Mouse (Mus musculus) myocyte (in vitro differentiated cells): ENCODE data around the gene Dph1.

Experiments
- CEBPB ChIP-seq: IDR thresholded peaks from 2 replicates; pipeline ENCODE4 v1.6.1; 2011; ENCODE audit warnings: mild to moderate bottlenecking, moderate library complexity; ENCODE audit not compliant: poor library complexity, insufficient read depth, severe bottlenecking
- E2F4 ChIP-seq: IDR thresholded peaks from one replicate; pipeline ENCODE4 v1.6.1; 2011; ENCODE audit warnings: mild to moderate bottlenecking, control low read depth, moderate library complexity; ENCODE audit not compliant: insufficient read depth
- MAX ChIP-seq: IDR thresholded peaks from one replicate; pipeline ENCODE4 v1.6.1; 2011; ENCODE audit warnings: low read depth, mild to moderate bottlenecking, control low read depth
- MYOD1 ChIP-seq, 3 experiments: IDR thresholded peaks; one replicate each; pipeline ENCODE4 v1.6.1; 2011; ENCODE audit warnings: control low read depth in 2 of 3, low read depth in 2 of 3, mild to moderate bottlenecking in 2 of 3, moderate library complexity in 1 of 3; ENCODE audit not compliant: insufficient read length in 2 of 3, control insufficient read depth in 1 of 3
- MYOG ChIP-seq, 3 experiments: IDR thresholded peaks; one replicate each; pipeline ENCODE4 v1.6.1; 2011; ENCODE audit warnings: control low read depth in 2 of 3, low read depth in 2 of 3, mild to moderate bottlenecking in 2 of 3; ENCODE audit not compliant: insufficient read length in 2 of 3, control insufficient read depth in 1 of 3, insufficient read depth in 1 of 3
- POLR2A ChIP-seq: IDR thresholded peaks from one replicate; pipeline ENCODE4 v1.6.1; 2011; ENCODE audit warnings: low read depth, mild to moderate bottlenecking, control low read depth, moderate library complexity; ENCODE audit not compliant: insufficient read length
- POLR2AphosphoS2 ChIP-seq: IDR thresholded peaks from one replicate; pipeline ENCODE4 v1.6.1; 2011; ENCODE audit warnings: low read depth, control low read depth; ENCODE audit not compliant: insufficient read length
- REST ChIP-seq: IDR thresholded peaks from one replicate; pipeline ENCODE4 v1.6.1; 2011; ENCODE audit warnings: mild to moderate bottlenecking, control low read depth, moderate library complexity; ENCODE audit not compliant: insufficient read depth, insufficient read length
- SRF ChIP-seq: IDR thresholded peaks from one replicate; pipeline ENCODE4 v1.6.1; 2011; ENCODE audit warnings: low read depth; ENCODE audit not compliant: control insufficient read depth, insufficient read length
- TCF12 ChIP-seq: IDR thresholded peaks from one replicate; pipeline ENCODE4 v1.6.1; 2011; ENCODE audit warnings: mild to moderate bottlenecking, control low read depth; ENCODE audit not compliant: poor library complexity, insufficient read depth, severe bottlenecking
- TCF3 ChIP-seq: IDR thresholded peaks from one replicate; pipeline ENCODE4 v1.6.1; 2011; ENCODE audit warnings: low read depth, control low read depth; ENCODE audit not compliant: insufficient read length
- USF1 ChIP-seq: IDR thresholded peaks from one replicate; pipeline ENCODE4 v1.6.1; 2011; ENCODE audit warnings: low read depth, mild to moderate bottlenecking, control low read depth, moderate library complexity

- TF ChIP-seq POLR2A (no peak), POLR2AphosphoS2 (no peak), MAX (no peak), E2F4 (no peak), CEBPB (no peak), TCF12 (no peak), USF1 (no peak), REST (no peak), MYOG (IDR thresholded peaks at IDR 0.05; ENCODE audit: control insufficient read depth in 1 of 3, insufficient read depth in 1 of 3, insufficient read length in 2 of 3, low read depth in 2 of 3) (no peak), MYOD1 (IDR thresholded peaks at IDR 0.05; ENCODE audit: control insufficient read depth in 1 of 3, insufficient read length in 2 of 3, low read depth in 2 of 3) (no peak), TCF3 (no peak), SRF (no peak)
Measured at GRCm38 (mm10) chr11:75164051-75164450, 27.0 kb downstream of the Dph1 start.
